Mouse (Mus musculus): ENCODE results near the gene Nes.
A peak's percentile ranks its signal among the peaks of the same experiment; 100 is the strongest.

Nes gene

GRCm38 (mm10) chr3:88026823-88027222 is 55.9 kb downstream of the Nes start:
- DNase-seq: no peak

- peak; percentile 48 for DNase-seq
Measured at GRCm38 (mm10) chr3:88027434-88028186, 56.7 kb downstream of the Nes start, which contains the start of gene Hapln2. Gene Hapln2 (minus strand): TSS chr3:88027583.
